Mouse (Mus musculus) ES-E14 (cell line): ENCODE results near the gene Znrf2.

ENCODE experiments used
- CHD2 ChIP-seq: IDR thresholded peaks from 2 replicates; pipeline ENCODE4 v1.6.1; 2014; ENCODE audit warnings: mild to moderate bottlenecking, low read depth, low read length, inconsistent platforms
- HCFC1 ChIP-seq: IDR thresholded peaks from 2 replicates; pipeline ENCODE4 v1.6.1; 2012; ENCODE audit warnings: low read length, inconsistent platforms, borderline replicate concordance; ENCODE audit not compliant: insufficient read depth
- MAFK ChIP-seq: IDR thresholded peaks from 2 replicates; pipeline ENCODE4 v1.6.1; 2014; ENCODE audit warnings: mild to moderate bottlenecking, low read depth, low read length, inconsistent platforms; ENCODE audit not compliant: insufficient read depth
- ZNF384 ChIP-seq: IDR thresholded peaks from 2 replicates; pipeline ENCODE4 v1.6.1; 2012; ENCODE audit warnings: low read depth, low read length, inconsistent platforms

DNA sequence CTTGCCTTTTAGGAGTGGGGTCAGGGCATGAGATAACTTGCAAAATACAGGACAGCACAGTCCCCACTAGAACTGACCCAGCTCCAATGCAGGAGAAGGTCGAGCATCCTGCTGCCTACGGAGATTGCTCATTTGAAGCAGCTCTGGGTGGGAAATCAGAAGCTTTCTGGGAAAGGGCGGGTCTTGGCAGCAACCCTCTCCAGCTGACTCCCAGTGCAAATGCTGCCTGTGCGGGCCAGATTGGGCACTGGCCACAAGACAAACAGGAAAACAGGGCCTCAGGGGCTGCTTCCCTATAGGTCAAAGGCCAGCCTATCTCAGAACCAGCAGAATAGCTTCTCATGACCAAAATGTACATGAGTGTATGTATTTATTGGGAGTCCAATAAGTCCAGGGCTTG, 122.9 kb downstream of the Znrf2 start:
- TF ChIP-seq MAFK (no peak), ZNF384 (no peak), HCFC1 (no peak), CHD2 (no peak)
